Mouse (Mus musculus) liver, adult 2 months (tissue): ENCODE measurements around the gene Prdm5.

ENCODE experiments used
- CTCF ChIP-seq: fragments of 200-500 bp; IDR thresholded peaks from 2 replicates; pipeline ENCODE4 v1.5.1; 2011; ENCODE audit warnings: low read depth, low read length, control low read depth
- POLR2A ChIP-seq: fragments of 200-500 bp; IDR thresholded peaks from 2 replicates; pipeline ENCODE4 v1.6.1; 2011; ENCODE audit warnings: low read length, control low read depth; ENCODE audit not compliant: insufficient read depth; ENCODE audit errors: extremely low read depth

- TF ChIP-seq CTCF (no peak), POLR2A (no peak)
Measured at GRCm38 (mm10) chr6:65765752-65766397, 12.9 kb upstream of the Prdm5 start.
